Mouse (Mus musculus) neural tube, embryonic 15.5 days (tissue): ENCODE measurements around the gene Sars2. TPM values are rescaled to one million over a fixed set of nuclear protein-coding genes. Genes with fewer than 3 reads are reported as not detected.
"Not testable (repeated sequence)": the region's sequence is repeated elsewhere in the genome, so short reads cannot be mapped to it uniquely, and the experiment has no call there.

Source experiments
- ATAC-seq: fragments of 200-750 bp; cut with Nextera tagmentation; 2 replicates; pipeline ENCODE4 v1.8.0; 2017; ENCODE audit warnings: mild to moderate bottlenecking, moderate TSS enrichment, moderate library complexity; ENCODE audit not compliant: low FRiP score
- H3K27ac ChIP-seq: fragments of 300-500 bp; sonication (generic); replicated peaks from 2 replicates; pipeline ENCODE4 v1.5.1; 2015; ENCODE audit warnings: mild to moderate bottlenecking, inconsistent platforms
- H3K27me3 ChIP-seq: fragments of 300-500 bp; sonication (generic); replicated peaks from 2 replicates; pipeline ENCODE4 v1.6.1; 2015; ENCODE audit warnings: inconsistent platforms
- H3K36me3 ChIP-seq: fragments of 300-500 bp; sonication (generic); 2 replicates; pipeline ENCODE4 v1.6.1; 2015; ENCODE audit warnings: inconsistent platforms
- H3K4me1 ChIP-seq: fragments of 300-500 bp; sonication (generic); 2 replicates; pipeline ENCODE4 v1.6.1; 2015; ENCODE audit warnings: inconsistent platforms
- H3K4me2 ChIP-seq: fragments of 300-500 bp; sonication (generic); 2 replicates; pipeline ENCODE4 v1.6.1; 2015; ENCODE audit warnings: inconsistent platforms, mild to moderate bottlenecking, moderate library complexity
- H3K4me3 ChIP-seq: fragments of 300-500 bp; sonication (generic); replicated peaks from 2 replicates; pipeline ENCODE4 v1.5.1; 2015; ENCODE audit warnings: mild to moderate bottlenecking, inconsistent platforms
- H3K9ac ChIP-seq: fragments of 300-500 bp; sonication (generic); replicated peaks from 2 replicates; pipeline ENCODE4 v1.6.1; 2015; ENCODE audit warnings: mild to moderate bottlenecking, inconsistent platforms
- H3K9me3 ChIP-seq: fragments of 300-500 bp; sonication (generic); replicated peaks from 2 replicates; pipeline ENCODE4 v1.6.1; 2016; ENCODE audit warnings: inconsistent platforms
- WGBS: fragments of 180-500 bp; shearing (Covaris S2); methylation state at CpG from one replicate; pipeline ENCODE4 v1.1.7; 2015; ENCODE audit warnings: mixed read lengths; 5-methylcytosine and 5-hydroxymethylcytosine counted together
- polyA plus RNA-seq: library from polyadenylated mRNA; unstranded; fragments of >200 nt; fragmentation: Nextera tagmentation; extraction: Ambion mirVana; gene quantifications from 2 replicates; pipeline ENCODE4 v1.2.1, GENCODE M21; 2015

Gene Sars2
- polyA plus RNA-seq = 19.7 and 23.3 TPM in 2 replicates

DNA sequence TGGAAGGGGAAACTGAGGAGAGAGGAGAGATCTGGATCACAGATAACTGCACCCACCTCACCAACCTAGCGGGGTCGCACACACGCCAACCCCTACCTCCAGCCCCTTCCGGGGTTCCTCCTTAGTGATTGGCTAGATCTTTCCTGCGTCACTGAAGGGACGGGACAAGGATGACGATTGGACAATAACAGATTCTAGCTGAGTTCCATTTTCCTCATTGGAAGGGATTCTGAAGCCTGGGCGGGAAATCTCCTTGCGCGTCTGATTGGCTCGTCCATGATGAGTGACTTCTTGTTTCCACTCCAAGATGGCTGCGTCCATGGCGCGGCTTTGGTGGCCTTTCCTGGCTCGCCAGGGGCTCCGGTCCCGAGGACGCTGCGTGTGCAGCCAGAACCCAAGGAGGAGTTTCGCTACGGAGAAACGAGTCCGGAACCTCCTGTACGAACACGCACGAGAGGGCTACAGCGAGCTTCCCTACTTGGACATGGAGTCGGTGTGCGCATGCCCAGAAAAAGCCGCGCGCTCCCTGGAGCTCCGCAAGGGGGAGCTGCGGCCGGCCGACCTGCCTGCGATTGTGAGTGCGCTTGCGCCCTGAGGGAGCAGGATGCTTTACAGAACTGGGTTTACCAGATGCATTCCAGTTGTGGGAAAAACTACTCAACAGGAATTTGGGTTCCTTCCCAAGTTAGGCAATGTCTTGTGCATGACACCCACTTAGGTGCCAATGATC lies at the start of gene Sars2, which contains the start of gene Mrps12:
Sars2 (plus strand) TSS at position 284 of the 730 bp plus-strand sequence.
Mrps12 (minus strand) TSS at position 112 of the 730 bp plus-strand sequence.
- Histone ChIP-seq H3K4me2 (peak within 1 kb of the TSS; percentile 89), H3K36me3 (peaks cover 32% of the 10 kb centered on the region), H3K9me3 (no peaks in the 10 kb centered on the region), H3K9ac (peak within 1 kb of the TSS; percentile 79), H3K27ac (peak within 1 kb of the TSS; percentile 95), H3K4me1 (peaks cover 26% of the 10 kb centered on the region), H3K4me3 (peak within 1 kb of the TSS; percentile 91), H3K27me3 (no peaks in the 10 kb centered on the region)
- ATAC-seq = peak; percentile 99
- WGBS = under 1% methylated on average over 39 of the region's 39 CpGs

DNA sequence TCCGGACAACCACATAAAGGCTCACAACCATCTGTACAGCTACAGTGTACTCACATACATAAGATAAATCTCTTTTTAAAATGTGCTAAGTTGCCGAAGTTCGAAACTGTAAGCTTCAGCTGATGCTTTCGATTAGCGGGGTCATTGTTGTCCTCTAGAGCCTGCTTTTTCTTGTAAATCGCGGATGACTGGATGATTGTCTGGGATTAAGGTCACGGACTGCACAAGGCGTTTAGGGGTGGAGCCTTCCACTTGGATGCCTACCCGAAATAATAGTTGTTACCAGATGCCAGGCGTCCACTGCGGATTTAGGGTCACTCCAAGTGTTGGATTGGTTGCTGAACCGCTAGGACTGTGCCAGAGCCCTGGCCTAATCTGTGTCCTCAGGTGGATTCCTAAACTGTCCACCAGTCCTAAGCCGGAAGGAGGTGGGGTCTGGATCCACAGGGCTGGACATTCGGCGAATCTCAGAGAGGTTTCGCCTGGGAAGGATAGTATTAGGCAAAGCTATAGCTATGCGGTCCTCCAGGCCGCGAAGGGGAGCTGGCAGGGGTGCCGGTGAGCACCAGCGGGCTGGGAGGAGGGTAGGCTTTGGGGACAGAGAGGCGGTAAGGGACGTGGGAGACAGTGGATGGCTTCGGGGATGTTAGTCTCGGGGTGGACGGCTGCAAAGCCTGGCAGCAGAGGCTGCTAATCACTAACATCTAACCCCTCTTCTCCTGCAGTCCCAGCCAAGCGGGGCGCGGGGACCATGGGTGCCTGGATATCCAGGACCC lies 49.1 kb upstream of the Sars2 start, which contains the start of gene Fbxo27:
Fbxo27 (plus strand) TSS at position 305 of the 776 bp plus-strand sequence.
- no peaks in the 10 kb centered on the region; the same call in 1 of the 2 replicates for H3K27me3 ChIP-seq
- 25% methylated on average over 30 of the region's 30 CpGs for WGBS
- ATAC-seq = peak; percentile 81
- no peaks in the 10 kb centered on the region for H3K9me3 ChIP-seq
- H3K36me3 ChIP-seq = no peaks in the 10 kb centered on the region
- peaks cover 22% of the 10 kb centered on the region for H3K4me1 ChIP-seq
- peak within 1 kb of the TSS; percentile 62 for H3K27ac ChIP-seq
- H3K9ac ChIP-seq = peak within 1 kb of the TSS; percentile 72
- H3K4me3 ChIP-seq = peak within 1 kb of the TSS; percentile 62
- H3K4me2 ChIP-seq = peak within 1 kb of the TSS; percentile 94

DNA sequence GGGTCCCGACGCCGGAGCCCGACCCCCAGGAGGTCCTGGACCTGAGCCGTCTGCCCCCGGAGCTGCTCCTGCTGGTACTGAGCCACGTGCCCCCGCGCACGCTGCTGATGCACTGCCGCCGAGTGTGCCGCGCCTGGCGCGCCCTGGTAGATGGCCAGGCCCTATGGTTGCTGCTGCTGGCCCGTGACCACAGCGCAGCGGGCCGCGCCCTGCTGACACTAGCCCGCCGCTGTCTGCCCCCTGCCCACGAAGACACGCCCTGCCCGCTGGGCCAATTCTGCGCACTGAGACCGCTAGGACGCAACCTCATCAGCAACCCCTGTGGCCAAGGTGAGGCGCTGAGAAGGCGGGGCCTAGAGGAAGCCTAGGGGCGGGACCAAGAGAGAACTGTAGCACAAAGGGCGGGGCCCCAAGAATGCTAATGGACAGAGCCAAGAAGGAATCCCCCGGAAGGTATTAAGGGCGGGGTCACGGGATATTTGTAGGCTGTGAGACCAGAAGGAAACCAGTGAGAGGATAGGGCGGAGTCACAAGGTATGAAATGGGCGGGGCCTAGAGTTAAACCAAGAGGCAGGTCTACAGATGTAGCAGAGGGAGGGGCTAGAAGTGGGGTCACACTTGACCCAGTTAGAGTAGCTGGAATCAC lies 48.3 kb upstream of the Sars2 start:
- no peaks in the 10 kb centered on the region for H3K36me3 ChIP-seq
- H3K27me3 ChIP-seq = no peaks in the 10 kb centered on the region; the same call in 1 of the 2 replicates
- peak; percentile 91 for ATAC-seq
- H3K4me3 ChIP-seq = peak overlapping the region; percentile 62
- H3K4me1 ChIP-seq = peaks cover 22% of the 10 kb centered on the region
- peak overlapping the region; percentile 62 for H3K27ac ChIP-seq
- H3K9ac ChIP-seq = peak overlapping the region; percentile 72
- H3K9me3 ChIP-seq = no peaks in the 10 kb centered on the region
- peak overlapping the region; percentile 94 for H3K4me2 ChIP-seq
- 1% methylated on average over 38 of the region's 38 CpGs for WGBS

GRCm38 (mm10) chr7:28694423-28694822 lies 47.4 kb upstream of the Sars2 start:
- H3K4me1 ChIP-seq = peaks cover 22% of the 10 kb centered on the region
- no peaks in the 10 kb centered on the region for H3K36me3 ChIP-seq
- H3K27me3 ChIP-seq = no peaks in the 10 kb centered on the region; the same call in 1 of the 2 replicates
- H3K4me3 ChIP-seq = no peak overlapping the region
- peak overlapping the region; percentile 94 for H3K4me2 ChIP-seq
- ATAC-seq = no peak
- H3K27ac ChIP-seq = no peak overlapping the region
- H3K9ac ChIP-seq = no peak overlapping the region
- WGBS = 9% methylated on average over 14 of the region's 14 CpGs
- H3K9me3 ChIP-seq = no peaks in the 10 kb centered on the region

GRCm38 (mm10) chr7:28694966-28695511 lies 46.8 kb upstream of the Sars2 start:
- no peak overlapping the region for H3K4me3 ChIP-seq
- H3K4me1 ChIP-seq = peaks cover 22% of the 10 kb centered on the region
- no peaks in the 10 kb centered on the region for H3K9me3 ChIP-seq
- no peak for ATAC-seq
- no peaks in the 10 kb centered on the region for H3K36me3 ChIP-seq
- 70% methylated on average over 8 of the region's 8 CpGs for WGBS
- no peak overlapping the region for H3K4me2 ChIP-seq
- H3K27me3 ChIP-seq = no peaks in the 10 kb centered on the region; the same call in 1 of the 2 replicates
- H3K27ac ChIP-seq = no peak overlapping the region
- no peak overlapping the region for H3K9ac ChIP-seq

DNA sequence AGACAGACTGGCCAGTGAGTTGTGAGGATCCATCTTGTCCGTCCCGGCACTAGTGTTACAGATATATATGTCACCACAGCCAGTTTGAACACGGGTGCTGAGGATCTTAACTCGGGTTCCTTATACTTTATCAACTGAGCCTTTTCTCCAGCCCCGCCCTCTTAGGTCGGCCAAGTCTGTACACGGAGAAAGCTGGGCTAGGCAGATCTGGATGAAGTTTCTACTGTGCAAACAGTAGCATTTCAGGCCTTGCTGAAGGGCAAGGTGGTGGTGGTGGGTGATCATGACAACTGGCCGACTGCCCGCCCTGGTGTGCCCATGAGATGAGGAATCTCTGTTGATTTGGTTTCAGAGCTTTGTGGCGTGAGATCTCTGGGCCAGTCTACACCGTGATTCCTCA lies 44.5 kb upstream of the Sars2 start:
- no peaks in the 10 kb centered on the region; the same call in 1 of the 2 replicates for H3K27me3 ChIP-seq
- 93% methylated on average over 11 of the region's 11 CpGs for WGBS
- no peak overlapping the region for H3K4me3 ChIP-seq
- no peaks in the 10 kb centered on the region for H3K9me3 ChIP-seq
- 0 out of 2 replicates have a peak, but pooled peaks cover 4% of the 10 kb centered on the region for H3K36me3 ChIP-seq
- no peak overlapping the region for H3K27ac ChIP-seq
- H3K9ac ChIP-seq = no peak overlapping the region
- no peak overlapping the region for H3K4me2 ChIP-seq
- H3K4me1 ChIP-seq = peaks cover 22% of the 10 kb centered on the region
- no peak for ATAC-seq

DNA sequence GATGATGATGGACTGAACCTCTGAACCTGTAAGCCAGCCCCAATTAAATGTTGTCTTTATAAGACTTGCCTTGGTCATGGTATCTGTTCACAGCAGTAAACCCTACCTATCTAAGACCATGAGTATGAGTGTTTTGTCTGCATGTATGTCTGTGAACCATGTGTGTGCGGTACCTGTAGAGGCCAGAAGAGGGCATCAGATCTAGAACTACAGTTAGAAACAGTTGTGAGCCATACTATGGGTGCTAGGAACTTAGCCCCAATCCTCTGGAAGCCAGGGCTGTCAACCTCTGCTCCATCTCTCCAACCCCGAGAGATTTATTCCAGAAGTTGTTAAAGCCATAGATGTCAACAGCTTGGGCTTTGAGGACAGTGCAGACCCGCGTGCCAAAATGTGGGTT lies 41.5 kb upstream of the Sars2 start:
- WGBS = 98% methylated on average over 4 of the region's 4 CpGs
- Histone ChIP-seq H3K27me3 (no peaks in the 10 kb centered on the region), H3K9me3 (no peaks in the 10 kb centered on the region), H3K4me1 (no peaks in the 10 kb centered on the region), H3K4me3 (no peak overlapping the region), H3K4me2 (no peak overlapping the region), H3K36me3 (0 out of 2 replicates have a peak, but pooled peaks cover 4% of the 10 kb centered on the region), H3K9ac (no peak overlapping the region), H3K27ac (no peak overlapping the region)
- no peak for ATAC-seq

DNA sequence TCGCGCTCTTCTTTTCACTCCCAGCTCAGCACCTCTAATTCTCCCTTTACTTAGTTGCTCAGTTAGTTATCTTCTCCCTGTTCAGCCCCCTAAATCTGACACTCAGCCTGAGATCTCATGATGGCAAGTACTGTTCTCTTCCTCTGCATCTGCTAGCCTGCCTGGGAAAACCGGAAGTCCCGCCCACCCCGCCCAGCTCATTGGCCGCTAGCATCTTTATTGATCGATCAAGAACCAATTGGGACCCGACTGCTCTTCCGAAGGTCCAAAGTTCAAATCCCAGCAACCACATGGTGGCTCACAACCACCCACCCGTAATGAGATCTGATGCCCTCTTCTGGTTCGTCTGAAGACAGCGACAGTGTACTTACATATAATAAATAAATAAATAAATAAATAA lies 40.5 kb upstream of the Sars2 start:
- not testable (repeated sequence) for H3K27ac ChIP-seq, H3K9ac ChIP-seq, H3K4me2 ChIP-seq, H3K27me3 ChIP-seq, H3K9me3 ChIP-seq, ATAC-seq, H3K36me3 ChIP-seq, H3K4me1 ChIP-seq, H3K4me3 ChIP-seq
- WGBS = 97% methylated on average over 12 of the region's 12 CpGs

DNA sequence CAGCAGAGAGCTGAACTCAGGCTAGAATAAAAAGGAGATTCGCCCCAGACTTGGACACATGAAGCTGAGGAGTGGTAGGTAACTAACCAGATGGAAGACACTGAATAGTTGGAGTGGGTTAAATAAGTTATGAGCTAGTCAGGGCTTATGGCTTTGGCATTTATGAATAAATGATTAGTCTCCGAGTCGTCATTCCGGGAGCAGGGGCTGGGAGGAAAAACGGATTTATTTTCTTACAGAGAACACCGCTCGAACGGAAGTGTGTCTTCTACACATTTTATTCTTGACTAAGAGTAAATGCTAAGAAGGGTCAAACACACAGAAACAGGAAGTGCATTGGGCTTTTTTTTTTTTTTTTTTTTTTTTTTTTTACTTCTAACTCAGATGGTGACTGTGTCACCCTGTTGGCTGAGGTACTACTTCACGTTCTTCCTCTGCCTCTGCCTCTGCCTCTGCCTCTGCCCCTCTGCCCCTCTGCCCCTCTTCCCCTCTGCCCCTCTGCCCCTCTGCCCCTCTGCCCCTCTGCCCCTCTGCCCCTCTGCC lies 39.1 kb upstream of the Sars2 start:
- 70% methylated on average over 9 of the region's 9 CpGs for WGBS
- H3K9me3 ChIP-seq = no peaks in the 10 kb centered on the region
- no peaks in the 10 kb centered on the region for H3K4me1 ChIP-seq
- H3K27ac ChIP-seq = no peak overlapping the region
- H3K36me3 ChIP-seq = 0 out of 2 replicates have a peak, but pooled peaks cover 4% of the 10 kb centered on the region
- no peak overlapping the region for H3K4me3 ChIP-seq
- no peak for ATAC-seq
- H3K9ac ChIP-seq = no peak overlapping the region
- no peaks in the 10 kb centered on the region for H3K27me3 ChIP-seq
- H3K4me2 ChIP-seq = no peak overlapping the region

DNA sequence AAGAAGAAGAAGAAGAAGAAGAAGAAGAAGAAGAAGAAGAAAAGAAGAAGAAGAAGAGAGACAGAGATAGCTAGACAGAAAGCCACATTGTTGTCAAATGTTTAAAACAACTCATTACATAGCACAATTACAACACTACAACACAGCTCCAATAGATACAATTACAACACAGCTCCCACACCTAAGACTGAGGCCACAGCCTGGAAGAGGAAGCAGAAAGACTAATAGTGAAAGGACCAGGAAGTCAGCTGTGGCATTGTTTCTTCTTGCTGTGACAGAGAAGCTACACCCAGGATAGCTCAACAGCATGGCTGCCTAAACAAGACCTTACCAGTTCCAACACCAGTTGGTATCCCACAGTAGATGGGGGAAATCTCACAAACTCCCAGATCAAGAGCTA lies 32.3 kb upstream of the Sars2 start:
- H3K27ac ChIP-seq = no peak overlapping the region
- no peaks in the 10 kb centered on the region; the same call in 1 of the 2 replicates for H3K27me3 ChIP-seq
- H3K9me3 ChIP-seq = no peaks in the 10 kb centered on the region
- H3K9ac ChIP-seq = no peak overlapping the region
- no peaks in the 10 kb centered on the region for H3K36me3 ChIP-seq
- 0 out of 2 replicates have a peak, but pooled peaks cover 3% of the 10 kb centered on the region for H3K4me1 ChIP-seq
- no peak overlapping the region for H3K4me3 ChIP-seq
- H3K4me2 ChIP-seq = no peak overlapping the region
- no peak for ATAC-seq

- ATAC-seq = no peak
- Histone ChIP-seq H3K27ac (no peak overlapping the region), H3K4me1 (peaks cover 3% of the 10 kb centered on the region; the same call in 1 of the 2 replicates), H3K36me3 (no peaks in the 10 kb centered on the region), H3K4me2 (no peak overlapping the region), H3K9me3 (no peaks in the 10 kb centered on the region), H3K27me3 (no peaks in the 10 kb centered on the region; the same call in 1 of the 2 replicates), H3K4me3 (no peak overlapping the region), H3K9ac (no peak overlapping the region)
- 67% methylated on average over 3 of the region's 3 CpGs for WGBS
Observed at GRCm38 (mm10) chr7:28710962-28711361, 30.8 kb upstream of the Sars2 start.
